Mouse (Mus musculus) R1 (cell line): ENCODE data around the gene Srrm3.

Experiments used
- DNase-seq: peaks from one replicate; pipeline ENCODE4 v3.0.0-alpha.2; 2018; ENCODE audit warnings: low read depth, low spot score

Gene Srrm3

DNA sequence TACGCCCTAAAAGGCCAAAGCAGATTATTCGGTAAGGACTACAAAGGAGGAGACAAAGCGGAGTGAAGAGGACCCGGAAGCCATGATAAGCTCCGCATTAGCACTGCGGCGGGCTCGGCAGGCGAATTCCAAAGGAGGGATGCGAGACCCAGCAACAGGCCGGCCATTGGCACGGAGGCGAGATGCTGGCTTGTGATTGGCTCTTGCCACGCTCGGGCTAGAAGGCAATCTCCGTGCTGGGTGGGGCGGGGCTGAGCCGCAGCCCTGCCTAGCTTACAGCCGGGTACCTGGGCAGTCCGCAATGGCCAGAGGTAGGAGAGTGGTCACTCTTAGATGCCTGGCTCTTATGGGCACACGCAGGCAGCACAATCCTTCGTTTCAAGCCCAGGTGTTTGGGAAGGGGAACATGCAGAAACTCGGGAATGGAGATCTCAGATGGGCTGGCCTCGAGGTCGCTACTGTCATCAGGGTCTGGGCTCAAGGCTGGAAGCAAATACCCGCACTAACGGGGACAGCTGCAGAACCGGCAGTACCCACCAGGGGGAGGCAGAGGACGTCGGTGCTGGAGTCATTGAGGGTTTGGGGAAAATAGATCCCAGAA is 97.0 kb downstream of the Srrm3 start:
- DNase-seq: peak; percentile 98

DNA sequence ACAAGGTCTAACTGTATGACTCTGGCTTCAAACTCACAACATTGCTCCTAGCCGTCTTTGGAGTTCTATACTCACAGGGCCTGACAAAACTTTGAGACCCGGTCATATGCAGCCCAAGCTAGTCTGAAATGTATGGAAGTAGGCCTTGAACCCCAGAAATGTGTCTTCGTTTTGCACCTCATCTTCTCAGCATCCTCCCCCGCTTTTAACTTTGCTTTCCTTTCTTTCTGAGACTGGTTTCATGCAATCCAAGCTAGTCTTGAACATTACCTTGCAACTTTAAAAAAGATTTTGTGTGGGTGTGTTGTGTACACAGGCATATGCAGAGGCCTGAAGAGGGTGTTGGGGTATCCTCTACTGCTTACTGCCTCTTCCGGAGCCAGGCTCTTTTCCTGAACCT is 97.6 kb downstream of the Srrm3 start:
- DNase-seq: no peak

DNA sequence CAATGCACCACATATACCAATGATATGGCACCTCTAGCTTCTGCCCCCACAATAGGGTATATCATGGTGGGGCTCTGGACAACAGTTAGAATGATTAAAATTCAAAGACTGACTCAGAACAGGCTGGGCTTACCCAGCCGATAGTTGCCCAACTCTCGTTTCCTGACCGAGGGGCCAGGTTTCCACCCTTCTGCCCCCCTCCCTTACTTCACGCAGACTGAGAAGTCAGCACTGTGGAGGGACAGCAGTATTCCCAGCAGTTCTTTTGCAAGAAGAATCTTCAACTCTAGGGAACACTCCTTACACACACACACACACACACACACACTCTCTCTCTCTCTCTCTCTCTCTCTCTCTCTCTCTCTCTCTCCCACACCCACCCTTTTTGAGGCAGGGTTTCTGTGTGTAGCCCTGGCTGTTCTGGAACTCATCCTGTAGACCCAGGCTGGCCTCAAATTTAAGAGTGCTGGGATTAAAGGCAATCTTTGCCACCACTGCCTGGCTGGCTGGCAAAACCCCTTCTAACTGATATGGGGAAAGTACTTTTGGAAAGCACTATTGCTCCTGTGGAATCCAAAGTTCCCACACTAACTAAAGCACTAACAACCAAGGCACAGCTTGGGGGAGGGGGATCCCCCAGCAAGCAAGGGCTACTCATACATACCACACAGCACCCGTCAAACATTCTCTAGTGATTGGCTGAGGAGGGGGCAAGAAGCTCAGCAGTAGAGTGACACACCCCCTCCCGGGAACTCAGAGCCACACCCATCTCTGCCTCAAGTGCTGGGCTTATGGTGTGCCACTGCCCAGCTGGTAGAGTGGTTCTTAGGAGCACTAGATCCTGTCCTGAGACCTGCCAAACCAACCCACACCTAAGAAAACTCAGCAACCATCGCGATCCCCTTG is 98.9 kb downstream of the Srrm3 start:
- no peak for DNase-seq

DNA sequence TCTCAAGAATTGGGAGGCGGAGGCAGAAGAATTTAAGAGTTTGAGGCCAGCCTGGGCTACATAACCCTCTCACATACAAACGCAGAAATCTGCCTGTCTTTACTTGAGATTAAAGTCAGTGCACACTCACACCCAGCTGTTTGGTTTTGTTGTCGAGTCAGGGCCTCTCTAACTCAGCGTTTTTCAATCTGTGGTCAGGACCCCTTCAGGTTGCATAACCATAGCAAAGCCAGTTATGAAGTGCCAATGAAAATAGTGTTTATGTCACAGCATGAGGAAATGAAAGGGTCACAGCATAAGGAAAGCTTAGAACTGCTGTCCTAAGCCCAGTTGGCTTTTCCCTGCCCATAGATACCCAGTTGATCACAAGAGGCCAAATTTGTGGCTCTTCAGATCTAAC is 100.2 kb downstream of the Srrm3 start:
- DNase-seq: no peak

DNA sequence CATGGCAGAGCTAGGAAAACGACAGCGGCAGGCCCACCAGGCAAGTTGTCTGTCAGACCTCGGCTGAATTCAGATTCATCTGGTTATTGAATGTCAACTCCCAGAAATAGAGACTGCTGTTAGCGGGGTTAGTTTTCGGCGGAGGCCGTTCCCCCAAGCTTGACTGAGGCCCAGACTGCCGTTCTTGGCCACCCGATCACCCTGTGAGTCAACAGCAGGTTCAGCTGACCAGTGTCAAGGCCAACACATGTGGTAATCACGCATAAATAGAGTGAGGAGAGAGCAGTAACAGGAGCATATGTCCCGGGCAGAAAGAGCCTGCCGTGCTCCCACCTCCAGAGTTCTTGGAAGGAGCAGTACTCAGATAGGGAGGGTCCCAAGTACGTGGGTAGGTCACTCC is 100.6 kb downstream of the Srrm3 start:
- no peak for DNase-seq

DNA sequence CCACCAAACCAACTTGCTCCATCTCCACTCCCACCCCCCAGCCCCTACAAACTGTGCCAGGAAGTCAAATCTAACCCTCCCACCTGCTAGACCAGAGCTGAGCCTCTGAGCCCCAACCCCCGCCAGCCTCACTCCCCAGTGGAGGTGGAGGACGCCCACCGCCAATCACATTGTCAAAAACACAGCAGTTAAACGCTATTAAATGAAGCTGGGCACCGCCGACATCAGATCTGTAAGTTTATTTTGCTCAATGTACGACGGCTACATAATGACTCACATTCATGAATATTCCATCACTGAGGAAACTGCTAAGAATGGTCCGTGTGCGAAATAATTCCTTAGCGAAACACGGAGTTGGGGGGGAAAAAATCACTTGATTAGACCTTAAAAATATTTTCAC is 101.5 kb downstream of the Srrm3 start:
- DNase-seq: no peak

DNA sequence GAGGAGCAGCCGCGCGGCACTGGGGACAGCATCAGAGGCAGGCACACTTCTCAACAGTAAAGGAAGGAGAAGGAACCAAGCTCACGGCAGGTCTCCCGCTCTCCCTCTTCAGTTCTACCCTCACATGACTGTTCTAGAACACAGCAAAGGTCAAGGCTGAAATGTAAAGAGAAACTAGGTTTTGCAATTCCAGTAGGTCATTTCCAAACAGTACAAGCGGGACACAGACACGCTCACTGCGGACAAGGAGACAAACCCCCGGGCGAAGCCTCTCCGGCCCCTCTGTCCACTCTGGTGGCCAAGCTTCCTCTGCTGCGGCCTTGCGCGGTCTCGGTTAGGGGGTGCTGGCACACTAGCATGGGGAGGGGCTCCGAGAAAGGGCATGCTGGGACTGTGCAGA is 102.3 kb downstream of the Srrm3 start:
- no peak for DNase-seq

DNA sequence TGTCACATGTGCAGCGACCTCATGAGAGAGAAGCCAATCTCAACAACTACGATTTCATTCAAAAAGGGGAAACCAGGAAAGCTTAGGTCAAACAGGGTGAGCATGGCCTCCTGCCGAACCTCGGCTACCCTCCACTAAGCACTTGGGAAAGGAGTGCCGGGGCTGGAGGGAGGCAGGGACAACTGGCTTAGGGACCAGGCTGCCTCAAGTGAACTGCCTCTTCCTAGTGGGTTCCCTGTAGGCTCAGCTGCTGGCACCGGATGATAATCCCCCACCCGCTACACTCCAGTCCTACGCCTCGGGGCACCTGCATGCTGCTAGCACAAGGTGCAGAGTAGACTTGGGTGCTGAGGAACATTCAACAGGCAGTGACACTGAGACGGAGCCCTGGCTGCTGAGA is 103.0 kb downstream of the Srrm3 start:
- DNase-seq: no peak

DNA sequence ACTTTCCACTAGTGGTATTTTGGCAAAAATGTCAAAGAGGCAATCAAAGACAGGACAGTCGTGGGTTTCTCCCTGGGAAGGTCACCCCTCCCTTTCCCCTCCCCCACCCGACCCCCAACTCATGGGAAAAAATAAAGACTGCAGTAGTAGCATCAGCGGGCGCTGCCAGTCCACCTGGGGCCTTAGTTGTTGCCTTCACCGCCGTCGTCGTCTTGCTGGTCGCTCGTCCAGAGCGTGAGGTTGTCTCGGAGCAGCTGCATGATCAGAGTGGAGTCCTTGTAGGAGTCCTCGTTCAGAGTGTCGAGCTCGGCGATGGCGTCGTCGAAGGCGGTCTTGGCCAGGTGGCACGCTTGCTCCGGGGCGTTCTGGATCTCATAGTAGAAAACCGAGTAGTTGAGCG is 104.1 kb downstream of the Srrm3 start:
- DNase-seq: no peak

DNA sequence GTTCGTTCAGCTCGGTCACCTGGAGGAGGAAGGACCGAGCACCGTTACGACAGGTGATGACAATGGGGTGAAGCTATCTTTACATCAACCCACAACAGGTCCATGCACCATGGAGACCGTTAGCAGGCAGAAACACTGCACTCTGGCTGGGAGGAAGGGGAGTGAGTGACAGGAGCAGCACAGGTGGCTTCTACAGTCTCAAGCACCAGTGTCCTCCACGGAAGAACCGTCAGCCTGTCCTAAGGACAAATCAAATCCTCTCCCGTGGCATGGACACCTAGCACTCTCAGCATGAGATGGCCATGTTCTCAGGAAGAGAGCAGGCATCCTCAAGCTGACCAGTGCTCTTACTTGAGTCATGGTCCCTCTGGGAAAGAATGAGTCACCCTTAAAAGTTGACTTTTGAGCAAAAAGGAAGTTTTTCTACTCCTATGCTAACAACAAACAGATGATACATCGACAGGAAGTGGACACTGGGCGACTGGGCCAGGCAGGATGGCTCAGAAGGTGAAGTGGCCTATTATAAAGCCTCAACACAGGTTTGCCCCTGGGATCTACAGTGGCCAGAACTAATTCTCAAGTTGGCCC is 105.0 kb downstream of the Srrm3 start:
- DNase-seq: no peak

DNA sequence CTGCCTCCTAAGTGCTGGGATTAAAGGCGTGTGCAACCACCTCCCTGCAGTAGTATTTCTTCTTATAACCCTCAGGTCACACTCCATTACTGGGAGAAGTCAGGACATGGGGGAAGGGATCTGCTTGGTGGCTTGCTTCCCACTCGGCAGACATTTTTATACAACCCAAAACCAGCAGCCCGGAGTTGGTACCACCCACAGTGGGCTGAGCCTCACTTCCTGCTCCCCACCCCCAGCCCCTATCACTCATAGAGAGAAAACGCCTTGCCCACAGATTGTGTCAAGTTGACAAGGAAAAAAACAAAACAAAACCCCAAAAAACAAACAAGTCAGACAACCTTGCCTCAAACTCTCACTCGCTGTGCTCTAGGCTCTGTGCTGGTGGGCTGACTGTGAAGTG is 106.5 kb downstream of the Srrm3 start:
- DNase-seq: peak; percentile 73

DNA sequence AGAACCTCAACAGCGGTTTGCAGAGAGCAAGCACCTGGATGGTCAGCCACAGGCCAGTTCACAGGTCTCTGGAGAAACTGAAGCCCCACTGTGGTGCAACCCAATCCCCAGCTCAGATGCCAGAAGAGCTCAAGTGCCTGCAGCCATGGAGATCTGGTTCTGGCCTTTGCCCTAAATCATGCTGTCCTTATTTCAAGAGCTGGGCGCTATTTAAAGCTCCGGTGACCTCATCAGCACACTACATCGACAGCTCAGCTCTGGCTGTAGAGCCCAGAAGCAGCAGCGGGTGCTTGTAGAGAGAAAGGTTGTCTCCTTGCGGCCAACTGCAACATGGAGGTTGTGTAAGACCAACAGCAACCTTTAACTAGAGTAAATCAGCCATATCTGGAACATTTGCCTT is 107.5 kb downstream of the Srrm3 start:
- no peak for DNase-seq

DNA sequence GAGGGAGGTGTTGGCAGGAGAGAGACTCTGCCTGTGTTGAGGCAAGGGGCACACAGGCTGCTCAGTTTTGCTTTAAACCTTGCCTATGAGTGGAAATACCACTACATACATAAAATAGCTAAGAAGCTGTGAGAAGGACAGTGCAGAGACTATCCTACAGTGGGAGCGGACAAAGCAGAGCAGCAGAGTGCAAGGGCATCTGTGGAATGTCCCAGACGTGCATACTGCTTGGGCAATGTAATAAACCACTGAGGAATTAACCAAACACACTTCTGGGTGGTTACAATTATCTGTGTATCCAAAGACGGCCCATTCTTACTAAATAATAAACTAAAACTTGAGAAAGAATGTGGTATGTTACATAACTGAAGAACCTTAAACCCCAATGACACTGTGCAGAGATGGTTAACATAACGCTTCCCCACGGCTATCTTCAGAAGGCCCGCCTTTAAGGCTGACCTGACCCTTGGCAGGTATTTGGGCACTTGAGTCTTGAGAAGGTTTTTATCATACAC is 109.4 kb downstream of the Srrm3 start:
- DNase-seq: no peak

DNA sequence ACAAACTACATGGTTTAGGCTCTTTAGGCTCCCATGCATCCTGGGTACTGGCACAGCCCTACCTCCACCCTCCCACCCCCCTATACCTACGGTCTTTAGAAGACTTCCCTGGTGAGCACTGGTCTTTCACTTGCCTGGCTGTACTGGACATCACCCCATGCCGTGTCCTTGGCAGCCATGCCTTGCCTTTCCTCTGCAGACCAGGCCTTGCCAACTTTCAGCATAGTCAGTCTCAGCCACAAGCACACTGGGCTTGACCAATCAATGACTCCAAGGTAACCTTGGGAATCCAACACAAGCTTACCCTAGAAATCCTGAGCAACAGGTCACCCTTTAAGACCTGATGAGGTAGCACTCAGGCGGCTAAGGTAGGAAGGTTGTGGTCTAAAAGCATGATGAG is 109.9 kb downstream of the Srrm3 start:
- DNase-seq: no peak

DNA sequence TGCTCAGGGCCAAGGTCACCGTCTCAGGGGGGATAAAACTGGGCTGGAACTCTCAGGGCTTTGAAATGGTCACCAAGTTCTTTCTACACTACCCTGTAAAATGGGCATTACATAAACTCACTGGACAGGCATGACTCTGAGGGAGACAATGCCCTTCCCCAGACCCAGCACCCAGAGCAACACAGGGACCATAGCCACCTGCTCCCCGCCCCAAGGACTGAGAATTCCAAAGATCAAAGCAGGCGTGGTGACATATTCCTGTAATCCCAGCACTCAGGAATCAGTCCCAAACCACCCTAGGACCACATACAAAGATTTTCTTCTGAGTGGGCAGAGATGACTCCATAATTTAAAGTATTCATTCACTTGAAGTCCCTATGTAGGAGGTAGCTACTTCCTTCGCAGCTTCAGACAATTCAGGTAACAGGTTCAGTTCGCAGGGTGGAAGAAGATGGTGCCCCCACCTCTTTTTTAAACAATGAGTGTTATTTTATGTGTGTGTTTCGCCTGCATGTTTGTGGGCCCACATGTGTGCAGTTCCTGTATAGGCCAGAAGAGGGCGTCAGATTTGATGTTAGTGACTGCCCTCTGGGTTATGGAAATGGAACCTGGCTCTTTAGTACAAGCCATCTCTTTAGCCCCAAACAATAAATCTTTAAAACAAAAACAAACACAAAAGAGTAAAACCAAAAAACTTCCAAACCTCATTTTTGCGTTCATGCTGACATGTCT is 110.8 kb downstream of the Srrm3 start:
- DNase-seq: peak; percentile 76

DNA sequence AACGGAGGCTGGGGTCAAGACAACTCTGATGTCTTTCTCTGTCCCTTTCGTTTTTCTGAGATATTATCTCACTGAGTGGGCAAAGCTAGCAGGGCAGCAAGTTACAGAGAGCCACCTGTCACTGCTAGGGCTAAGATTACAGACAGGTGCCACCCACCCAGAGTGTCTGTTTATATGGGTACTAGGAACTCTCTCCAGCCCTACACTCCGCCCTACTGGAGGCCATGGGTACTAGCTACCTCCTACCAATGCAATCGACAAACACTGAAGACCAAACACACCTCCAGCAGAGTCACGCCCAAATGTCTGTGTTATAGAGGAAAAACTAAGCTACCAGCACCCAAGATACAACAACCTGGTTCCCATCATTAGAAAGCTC is 111.4 kb downstream of the Srrm3 start:
- peak; percentile 72 for DNase-seq

DNA sequence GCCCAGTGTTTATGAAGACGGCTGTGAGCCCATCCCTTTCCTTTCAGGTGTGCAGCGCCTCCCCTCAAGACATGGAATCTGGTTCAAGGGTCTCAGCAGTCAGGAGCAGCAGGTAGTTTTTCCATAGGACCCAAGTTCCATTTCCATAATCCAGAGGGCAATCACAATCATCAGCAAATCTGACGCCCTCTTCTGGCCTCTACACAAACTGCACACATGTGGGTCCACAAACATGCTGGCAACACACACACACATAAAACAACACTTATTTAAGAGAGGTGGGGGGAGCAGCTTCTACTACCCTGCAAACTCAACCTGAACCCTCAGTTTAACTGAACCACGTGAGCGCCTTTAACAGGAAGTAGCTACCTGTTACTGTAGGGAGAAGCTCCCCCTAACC is 111.9 kb downstream of the Srrm3 start:
- peak; percentile 65 for DNase-seq

DNA sequence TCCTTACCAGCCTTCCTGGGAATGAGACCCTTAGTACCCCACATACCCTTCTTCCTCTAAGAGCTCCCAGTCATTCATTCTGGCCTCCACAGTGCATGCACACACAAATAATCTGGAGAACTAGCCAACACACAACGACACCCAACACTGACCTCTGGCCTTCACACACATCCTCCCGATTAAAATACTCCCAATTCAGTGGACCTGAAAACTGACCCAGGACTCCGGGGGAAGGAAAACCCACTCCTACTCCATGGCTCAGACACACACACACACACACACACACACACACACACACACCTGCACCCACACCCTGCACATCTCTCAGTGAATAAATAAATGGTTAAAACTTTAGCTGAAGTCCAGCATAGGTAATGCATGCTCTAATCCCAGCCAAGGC is 113.2 kb downstream of the Srrm3 start:
- no peak for DNase-seq

DNA sequence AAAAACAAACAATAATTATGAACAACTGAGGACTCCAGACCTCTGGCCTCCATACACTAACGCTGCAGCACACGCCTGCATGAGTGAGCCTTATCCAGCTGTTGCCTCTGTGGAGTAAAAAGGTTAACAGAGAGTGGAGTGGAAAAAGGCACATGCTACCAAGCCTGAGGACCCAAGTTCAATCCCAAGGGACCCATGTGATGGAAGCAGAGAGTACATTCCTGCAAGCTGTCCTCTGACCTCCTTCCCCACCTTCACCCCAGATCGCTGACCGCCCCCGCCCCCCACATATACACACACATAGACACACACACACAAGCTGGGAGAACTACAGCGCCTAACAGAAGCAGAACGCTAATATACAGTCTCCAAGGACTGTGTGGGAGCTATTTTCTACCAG is 117.2 kb downstream of the Srrm3 start:
- no peak for DNase-seq
